Mouse (Mus musculus) hindbrain, embryonic 13.5 days (tissue): Measurements from ENCODE around the gene Cd8a. TPM values are rescaled to one million over a fixed set of nuclear protein-coding genes. Genes with fewer than 3 reads are reported as not detected.

Source experiments
- ATAC-seq: fragments of 200-750 bp; cut with Nextera tagmentation; 2 replicates; pipeline ENCODE4 v1.8.0; 2017; ENCODE audit warnings: moderate TSS enrichment; ENCODE audit not compliant: low FRiP score
- H3K27ac ChIP-seq: fragments of 300-500 bp; sonication (generic); 2 replicates; pipeline ENCODE4 v1.5.1; 2015; ENCODE audit warnings: inconsistent platforms, mild to moderate bottlenecking, moderate library complexity
- H3K27me3 ChIP-seq: fragments of 300-500 bp; sonication (generic); 2 replicates; pipeline ENCODE4 v1.6.1; 2015; ENCODE audit warnings: mild to moderate bottlenecking, inconsistent platforms
- H3K36me3 ChIP-seq: fragments of 300-500 bp; sonication (generic); 2 replicates; pipeline ENCODE4 v1.6.1; 2015; ENCODE audit warnings: mild to moderate bottlenecking, inconsistent platforms
- H3K4me1 ChIP-seq: fragments of 300-500 bp; sonication (generic); replicated peaks from 2 replicates; pipeline ENCODE4 v1.6.1; 2015; ENCODE audit warnings: inconsistent platforms
- H3K4me2 ChIP-seq: fragments of 300-500 bp; sonication (generic); 2 replicates; pipeline ENCODE4 v1.6.1; 2015; ENCODE audit warnings: inconsistent platforms, mild to moderate bottlenecking, moderate library complexity
- H3K4me3 ChIP-seq: fragments of 300-500 bp; sonication (generic); 2 replicates; pipeline ENCODE4 v1.5.1; 2015; ENCODE audit warnings: mild to moderate bottlenecking, inconsistent platforms
- H3K9ac ChIP-seq: fragments of 300-500 bp; sonication (generic); 2 replicates; pipeline ENCODE4 v1.6.1; 2015; ENCODE audit warnings: mild to moderate bottlenecking, inconsistent platforms
- H3K9me3 ChIP-seq: fragments of 300-500 bp; sonication (generic); 2 replicates; pipeline ENCODE4 v1.6.1; 2016; ENCODE audit warnings: inconsistent platforms
- WGBS: fragments of 180-500 bp; shearing (Covaris S2); methylation state at CpG from one replicate; pipeline ENCODE4 v1.1.7; 2015; 5-methylcytosine and 5-hydroxymethylcytosine counted together
- polyA plus RNA-seq: library from polyadenylated mRNA; unstranded; fragments of >200 nt; fragmentation: Nextera tagmentation; extraction: Ambion mirVana; gene quantifications from 2 replicates; pipeline ENCODE4 v1.2.1, GENCODE M21; 2015

The Cd8a gene
- polyA plus RNA-seq, 1 experiment from 2014 or later, result not detected

GRCm38 (mm10) chr6:71374921-71375320 lies 1.7 kb downstream of the Cd8a start:
- Histone ChIP-seq H3K9ac (no peak overlapping the region), H3K9me3 (no peaks in the 10 kb centered on the region), H3K27ac (no peak overlapping the region), H3K4me1 (no peaks in the 10 kb centered on the region), H3K27me3 (no peaks in the 10 kb centered on the region), H3K4me3 (no peak overlapping the region), H3K4me2 (no peak overlapping the region), H3K36me3 (no peaks in the 10 kb centered on the region)
- WGBS, result 75% methylated on average over 2 of the region's 2 CpGs
- no peak for ATAC-seq

GRCm38 (mm10) chr6:71376711-71377110 lies 3.5 kb downstream of the Cd8a start:
- 97% methylated on average over 13 of the region's 13 CpGs for WGBS
- no peak overlapping the region for H3K9ac ChIP-seq
- H3K4me1 ChIP-seq, result no peaks in the 10 kb centered on the region
- no peak overlapping the region for H3K4me3 ChIP-seq
- no peak overlapping the region for H3K4me2 ChIP-seq
- ATAC-seq, result no peak
- no peaks in the 10 kb centered on the region for H3K9me3 ChIP-seq
- no peaks in the 10 kb centered on the region for H3K36me3 ChIP-seq
- no peak overlapping the region for H3K27ac ChIP-seq
- no peaks in the 10 kb centered on the region for H3K27me3 ChIP-seq

- Histone ChIP-seq H3K4me3 (no peak overlapping the region), H3K4me2 (no peak overlapping the region), H3K4me1 (no peaks in the 10 kb centered on the region), H3K9ac (no peak overlapping the region), H3K27me3 (no peaks in the 10 kb centered on the region), H3K36me3 (no peaks in the 10 kb centered on the region), H3K9me3 (no peaks in the 10 kb centered on the region), H3K27ac (no peak overlapping the region)
- ATAC-seq, result no peak
- WGBS, result 96% methylated on average over 5 of the region's 5 CpGs
Measured at GRCm38 (mm10) chr6:71381654-71382053, 8.4 kb downstream of the Cd8a start.

- 97% methylated on average over 2 of the region's 2 CpGs for WGBS
- Histone ChIP-seq H3K27ac (no peak overlapping the region), H3K27me3 (no peaks in the 10 kb centered on the region), H3K36me3 (peaks cover 49% of the 10 kb centered on the region), H3K4me1 (no peaks in the 10 kb centered on the region), H3K4me2 (no peak overlapping the region), H3K9ac (no peak overlapping the region), H3K9me3 (no peaks in the 10 kb centered on the region), H3K4me3 (no peak overlapping the region)
- ATAC-seq, result no peak
Measured at GRCm38 (mm10) chr6:71390496-71390895, 17.3 kb downstream of the Cd8a start.

- no peak for ATAC-seq
- no peaks in the 10 kb centered on the region for H3K27me3 ChIP-seq
- 100% methylated on average over 1 of the region's 1 CpGs for WGBS
Measured at GRCm38 (mm10) chr6:71396016-71396415, 22.8 kb downstream of the Cd8a start.

GRCm38 (mm10) chr6:71396761-71397160 lies 23.5 kb downstream of the Cd8a start:
- no peak for ATAC-seq
- 92% methylated on average over 6 of the region's 6 CpGs for WGBS
- no peak overlapping the region for H3K4me2 ChIP-seq
- H3K9ac ChIP-seq, result no peak overlapping the region
- no peak overlapping the region for H3K27ac ChIP-seq
- no peak overlapping the region for H3K4me3 ChIP-seq
- no peaks in the 10 kb centered on the region for H3K9me3 ChIP-seq
- peaks cover 28% of the 10 kb centered on the region for H3K36me3 ChIP-seq
- H3K27me3 ChIP-seq, result no peaks in the 10 kb centered on the region
- H3K4me1 ChIP-seq, result no peaks in the 10 kb centered on the region

More at GRCm38 (mm10) chr6:71396016-71396415, 22.8 kb downstream of the Cd8a start:
- Histone ChIP-seq H3K27ac (no peak overlapping the region), H3K4me3 (no peak overlapping the region), H3K36me3 (peaks cover 35% of the 10 kb centered on the region), H3K9me3 (no peaks in the 10 kb centered on the region), H3K9ac (no peak overlapping the region), H3K4me1 (no peaks in the 10 kb centered on the region), H3K4me2 (no peak overlapping the region)

- no peak overlapping the region for H3K27ac ChIP-seq
- no peaks in the 10 kb centered on the region for H3K4me1 ChIP-seq
- H3K36me3 ChIP-seq, result peaks cover 16% of the 10 kb centered on the region
- ATAC-seq, result 0 out of 2 replicates have a peak, but pooled peaks have one; percentile 39
- no peaks in the 10 kb centered on the region for H3K27me3 ChIP-seq
- no peak overlapping the region for H3K9ac ChIP-seq
- no peak overlapping the region for H3K4me3 ChIP-seq
- H3K4me2 ChIP-seq, result no peak overlapping the region
- no peaks in the 10 kb centered on the region for H3K9me3 ChIP-seq
- 85% methylated on average over 4 of the region's 4 CpGs for WGBS
Measured at GRCm38 (mm10) chr6:71398829-71399609, 25.8 kb downstream of the Cd8a start.

GRCm38 (mm10) chr6:71414624-71415023 lies 41.4 kb downstream of the Cd8a start:
- Histone ChIP-seq H3K4me3 (no peak overlapping the region), H3K4me2 (no peak overlapping the region), H3K4me1 (no peaks in the 10 kb centered on the region), H3K36me3 (peaks cover 24% of the 10 kb centered on the region), H3K27ac (no peak overlapping the region), H3K27me3 (no peaks in the 10 kb centered on the region), H3K9ac (no peak overlapping the region), H3K9me3 (no peaks in the 10 kb centered on the region)
- no peak for ATAC-seq
- WGBS, result 92% methylated on average over 4 of the region's 4 CpGs

GRCm38 (mm10) chr6:71415446-71415845 lies 42.2 kb downstream of the Cd8a start:
- no peak for ATAC-seq
- 87% methylated on average over 3 of the region's 3 CpGs for WGBS
- Histone ChIP-seq H3K4me1 (no peaks in the 10 kb centered on the region), H3K4me3 (no peak overlapping the region), H3K27me3 (no peaks in the 10 kb centered on the region), H3K9me3 (no peaks in the 10 kb centered on the region), H3K9ac (no peak overlapping the region), H3K27ac (no peak overlapping the region), H3K36me3 (peaks cover 24% of the 10 kb centered on the region), H3K4me2 (no peak overlapping the region)

- no peaks in the 10 kb centered on the region for H3K4me1 ChIP-seq
- no peak overlapping the region for H3K27ac ChIP-seq
- H3K9me3 ChIP-seq, result no peaks in the 10 kb centered on the region
- H3K36me3 ChIP-seq, result peaks cover 14% of the 10 kb centered on the region; the same call in 1 of the 2 replicates
- no peak for ATAC-seq
- no peaks in the 10 kb centered on the region for H3K27me3 ChIP-seq
- 96% methylated on average over 3 of the region's 3 CpGs for WGBS
- no peak overlapping the region for H3K4me2 ChIP-seq
- H3K9ac ChIP-seq, result no peak overlapping the region
- H3K4me3 ChIP-seq, result no peak overlapping the region
Measured at GRCm38 (mm10) chr6:71418874-71419273, 45.6 kb downstream of the Cd8a start.

GRCm38 (mm10) chr6:71420848-71421247 lies 47.6 kb downstream of the Cd8a start:
- Histone ChIP-seq H3K27ac (no peak overlapping the region), H3K4me1 (no peaks in the 10 kb centered on the region), H3K9ac (no peak overlapping the region), H3K27me3 (no peaks in the 10 kb centered on the region), H3K9me3 (no peaks in the 10 kb centered on the region), H3K4me3 (no peak overlapping the region), H3K36me3 (peaks cover 10% of the 10 kb centered on the region; the same call in 1 of the 2 replicates), H3K4me2 (no peak overlapping the region)
- WGBS, result 92% methylated on average over 6 of the region's 6 CpGs
- ATAC-seq, result no peak

GRCm38 (mm10) chr6:71422162-71422561 lies 48.9 kb downstream of the Cd8a start:
- H3K4me2 ChIP-seq, result no peak overlapping the region
- WGBS, result 58% methylated on average over 3 of the region's 3 CpGs
- no peak overlapping the region for H3K4me3 ChIP-seq
- no peaks in the 10 kb centered on the region for H3K9me3 ChIP-seq
- no peak overlapping the region for H3K9ac ChIP-seq
- H3K36me3 ChIP-seq, result peaks cover 18% of the 10 kb centered on the region
- no peaks in the 10 kb centered on the region for H3K4me1 ChIP-seq
- no peak for ATAC-seq
- no peaks in the 10 kb centered on the region for H3K27me3 ChIP-seq
- H3K27ac ChIP-seq, result no peak overlapping the region

- H3K4me1 ChIP-seq, result no peaks in the 10 kb centered on the region
- no peak overlapping the region for H3K9ac ChIP-seq
- H3K27me3 ChIP-seq, result no peaks in the 10 kb centered on the region
- H3K27ac ChIP-seq, result no peak overlapping the region
- H3K4me2 ChIP-seq, result no peak overlapping the region
- H3K4me3 ChIP-seq, result no peak overlapping the region
- peaks cover 23% of the 10 kb centered on the region for H3K36me3 ChIP-seq
- no peak for ATAC-seq
- no peaks in the 10 kb centered on the region for H3K9me3 ChIP-seq
- 94% methylated on average over 3 of the region's 3 CpGs for WGBS
Measured at GRCm38 (mm10) chr6:71423116-71423515, 49.9 kb downstream of the Cd8a start.
